Mouse (Mus musculus) spleen, postnatal 10 days (tissue): Measurements from ENCODE around the gene Olfr1509.
"Not testable (repeated sequence)": the region's sequence is repeated elsewhere in the genome, so short reads cannot be mapped to it uniquely, and the experiment has no call there.

Experiments used
- DNase-seq, 2 experiments: peaks; one replicate each; pipeline ENCODE4 v3.0.0; 2021 to 2022; ENCODE audit warnings: low spot score in 2 of 2

The Olfr1509 gene

DNA sequence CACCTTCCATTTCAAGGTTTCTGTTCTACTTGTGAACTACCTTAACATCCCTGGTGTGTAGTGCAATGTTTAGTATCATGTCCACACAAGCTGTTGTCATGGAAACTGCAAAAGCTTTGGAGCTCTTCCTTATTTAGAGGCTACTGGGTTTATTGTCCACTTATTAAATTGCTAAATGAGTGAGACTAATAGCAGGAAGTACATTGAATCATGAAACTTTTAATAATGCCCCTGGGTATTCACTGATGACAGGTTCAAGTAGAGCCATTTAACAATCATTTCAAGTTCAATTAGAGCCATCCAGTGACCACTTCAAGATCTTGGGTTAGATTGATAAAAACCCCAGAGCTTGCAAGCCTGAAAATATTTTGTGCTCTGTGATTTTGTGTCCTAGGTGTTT is at the start of gene Olfr1509:
Gene Olfr1509, plus strand, starts transcription at position 301 of the 400 bp plus-strand sequence.
- no peak for DNase-seq

DNA sequence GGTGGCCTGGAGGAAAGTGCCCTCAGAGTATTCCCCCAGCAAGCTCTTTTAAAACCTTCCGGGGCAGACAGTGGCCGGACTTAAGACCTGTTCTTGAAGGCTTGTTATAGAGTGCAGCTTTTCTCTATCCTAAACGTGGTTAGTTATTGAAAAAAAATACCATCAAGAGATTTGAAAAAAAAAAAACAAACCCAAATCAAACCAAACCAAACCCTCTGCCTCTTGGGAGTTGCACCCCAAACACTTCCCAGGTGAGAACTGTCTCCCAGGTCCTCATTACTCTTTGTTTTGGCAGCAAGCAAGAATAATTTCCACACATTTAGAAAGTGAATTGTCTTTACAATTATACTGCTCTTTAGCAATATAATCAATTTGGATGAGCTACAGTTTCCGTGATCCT is 45.5 kb upstream of the Olfr1509 start, which contains the start of gene Olfr1511:
Gene Olfr1511, minus strand, starts transcription at position 101 of the 400 bp plus-strand sequence.
- DNase-seq, result no peak

DNA sequence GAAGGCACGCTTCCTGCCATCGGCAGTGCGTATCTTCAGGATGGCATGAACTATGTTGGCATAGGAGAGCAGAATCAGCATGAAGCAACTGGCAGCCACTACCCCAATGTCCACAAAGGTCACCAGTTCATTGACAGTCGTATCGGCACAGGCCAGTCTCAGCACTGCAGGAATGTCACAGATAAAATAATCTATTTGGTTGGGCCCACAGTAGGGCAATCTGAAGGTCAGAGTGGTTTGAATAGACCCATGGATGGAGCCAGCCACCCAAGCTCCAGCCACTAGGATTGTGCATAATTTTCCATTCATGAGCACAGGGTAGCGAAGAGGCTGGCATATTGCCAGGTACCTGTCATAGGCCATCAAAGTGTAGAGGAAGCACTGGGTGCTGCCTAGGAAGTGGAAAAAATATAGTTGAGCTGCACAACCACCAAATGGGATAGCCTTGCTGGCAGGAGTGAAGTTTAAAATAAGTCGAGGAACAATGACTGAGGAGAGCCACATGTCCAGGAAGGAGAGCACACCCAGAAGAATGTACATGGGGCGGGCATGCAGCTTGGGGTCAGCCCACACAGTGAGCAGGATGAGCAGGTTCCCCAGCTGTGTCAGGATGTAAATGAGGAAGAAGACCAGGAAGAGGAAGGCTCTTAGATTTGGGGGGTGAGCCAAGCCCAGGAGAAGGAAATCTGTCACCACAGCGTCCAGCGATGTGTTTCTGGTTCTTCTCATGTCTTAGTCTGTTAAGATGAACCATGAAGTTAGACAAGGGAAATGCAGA is 32.5 kb upstream of the Olfr1509 start:
- DNase-seq, result not testable (repeated sequence)

DNA sequence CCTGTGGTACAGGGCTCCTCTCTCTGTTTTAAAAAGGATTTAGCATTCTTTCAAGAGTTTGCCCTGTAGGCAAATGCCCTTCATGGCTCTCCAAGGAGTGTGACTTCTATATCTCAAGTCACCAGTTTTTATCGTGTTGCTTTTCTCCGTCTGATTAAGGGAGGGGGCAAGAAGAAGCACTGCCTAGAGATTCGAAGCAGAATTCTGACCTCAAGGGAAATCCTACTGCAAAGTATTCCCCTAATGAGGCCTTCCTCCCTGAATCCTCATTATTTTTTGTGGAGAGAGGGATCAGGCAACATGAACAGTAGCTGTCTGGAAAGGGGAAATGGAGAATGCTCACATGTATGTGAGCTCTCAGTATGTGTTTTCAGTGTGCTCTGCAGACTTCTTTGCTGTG is 28.5 kb upstream of the Olfr1509 start, which contains the start of gene Olfr1510:
Gene Olfr1510, minus strand, starts transcription at position 101 of the 400 bp plus-strand sequence.
- no peak for DNase-seq

DNA sequence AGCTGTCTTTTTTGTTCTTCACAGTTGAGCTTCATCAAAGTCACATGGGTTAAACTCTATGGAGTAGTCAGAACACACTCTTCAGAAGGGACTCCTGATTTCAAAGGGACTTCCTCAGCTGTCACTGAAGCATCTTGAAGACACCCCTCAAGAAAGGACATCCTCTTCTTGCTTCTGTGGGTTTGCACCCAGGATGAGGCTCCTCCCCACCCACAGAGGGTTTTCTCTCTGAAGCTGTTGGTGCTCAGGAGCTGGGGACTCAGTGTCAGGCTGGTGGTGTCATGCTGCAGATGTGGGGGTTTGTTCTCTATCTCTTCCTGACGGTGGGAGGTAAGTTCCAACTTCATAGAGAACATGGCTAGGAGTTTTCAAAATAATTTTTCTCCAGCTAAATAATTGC is 15.1 kb upstream of the Olfr1509 start:
- DNase-seq, result peak in 1 of 2 experiments; percentile 16

DNA sequence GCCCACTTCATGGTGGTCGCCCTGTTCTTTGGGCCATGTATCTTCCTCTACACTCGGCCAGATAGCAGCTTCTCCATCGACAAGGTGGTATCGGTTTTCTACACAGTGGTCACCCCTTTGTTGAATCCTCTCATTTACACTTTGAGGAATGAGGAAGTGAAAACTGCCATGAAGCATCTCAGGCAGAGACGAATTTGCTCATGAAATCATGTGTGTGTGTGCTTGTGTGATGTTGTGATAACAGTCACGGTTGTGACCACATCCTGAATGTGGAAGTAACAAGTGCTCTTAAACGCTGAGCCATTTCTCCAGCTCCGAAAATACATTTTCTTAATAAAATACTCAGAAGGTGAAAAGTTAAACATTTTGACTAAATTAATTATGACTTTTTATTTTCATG is 8.3 kb downstream of the Olfr1509 start:
- peak in 1 of 2 experiments; percentile 16 for DNase-seq

DNA sequence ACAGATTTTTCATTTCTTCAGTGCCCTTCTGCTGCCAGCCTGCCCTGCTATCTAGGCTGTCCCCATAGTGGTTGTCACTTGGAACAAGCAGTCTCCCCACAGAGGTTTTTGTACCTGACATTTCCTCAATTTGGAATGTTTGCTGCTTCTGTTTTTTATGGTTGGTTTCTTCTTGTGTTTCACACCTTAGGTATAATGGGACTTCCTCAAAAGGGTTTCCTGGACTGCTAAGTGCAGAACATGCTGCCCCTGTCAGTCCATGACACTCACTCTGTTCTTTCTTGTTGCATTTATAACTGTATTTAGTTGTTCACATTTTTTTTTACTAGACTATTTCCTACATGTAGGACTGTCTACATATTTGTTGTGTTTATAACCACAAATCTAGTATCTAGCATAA is 19.1 kb downstream of the Olfr1509 start:
- no peak for DNase-seq

DNA sequence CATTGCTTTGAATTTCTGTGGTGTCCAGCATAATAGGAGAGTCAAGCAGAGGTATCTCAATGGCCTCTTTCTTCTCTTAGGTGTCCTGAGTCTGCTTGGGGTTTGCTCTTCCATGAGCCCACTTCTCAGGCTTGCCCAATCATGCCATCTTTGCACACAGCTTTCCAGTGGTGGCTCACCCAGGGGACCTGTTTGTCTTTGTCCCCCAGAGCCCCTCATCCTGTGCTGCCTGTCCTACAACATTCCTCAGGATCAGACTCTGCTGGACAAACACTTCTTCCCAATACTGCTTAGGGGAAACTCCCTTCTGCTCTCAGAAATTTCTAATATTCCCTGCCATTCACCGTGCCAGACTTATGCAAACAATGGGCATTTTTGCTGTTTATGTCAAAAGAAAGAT is 22.9 kb downstream of the Olfr1509 start:
- DNase-seq, result no peak

DNA sequence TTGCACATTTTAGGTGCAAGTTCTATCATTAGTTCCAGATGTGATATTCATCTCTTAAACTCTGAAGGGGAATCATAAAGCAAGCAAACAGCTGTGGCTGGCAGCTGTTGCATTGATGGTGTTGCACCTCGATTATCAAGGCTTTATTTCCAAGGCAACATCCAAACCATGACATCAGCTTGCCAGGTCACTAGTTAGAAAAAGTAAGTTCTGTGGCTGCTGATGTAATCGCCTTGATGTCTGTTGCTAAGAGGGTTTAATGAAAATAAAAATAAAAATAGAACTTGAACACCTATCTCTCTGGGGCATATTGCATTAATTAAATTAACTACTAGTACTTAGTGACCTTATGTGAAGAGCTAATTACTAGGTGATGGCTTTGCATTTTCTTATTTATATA is 24.6 kb downstream of the Olfr1509 start, which contains the start of gene Olfr1508:
Gene Olfr1508, minus strand, starts transcription at position 101 of the 400 bp plus-strand sequence.
- no peak for DNase-seq

DNA sequence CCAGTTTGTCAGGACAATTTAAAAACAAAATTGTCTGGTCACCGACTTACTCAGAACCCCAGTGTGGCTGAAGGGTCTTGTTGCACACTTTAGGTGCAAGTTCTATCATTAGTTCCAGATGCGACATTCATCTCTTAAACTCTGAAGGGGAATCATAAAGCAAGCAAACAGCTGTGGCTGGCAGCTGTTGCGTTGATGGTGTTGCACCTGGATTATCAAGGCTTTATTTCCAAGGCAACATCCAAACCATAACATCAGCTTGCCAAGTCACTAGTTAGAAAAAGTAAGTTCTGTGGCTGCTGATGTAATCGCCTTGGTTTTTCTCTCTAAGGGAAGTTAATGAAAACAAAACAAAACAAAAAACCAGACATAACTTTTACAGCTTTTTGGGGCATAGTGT is 52.7 kb downstream of the Olfr1509 start, which contains the start of gene Olfr1507:
Gene Olfr1507, minus strand, starts transcription at position 234 of the 400 bp plus-strand sequence.
- no peak for DNase-seq
